Mouse (Mus musculus): Measurements from ENCODE around the gene Fhl2.
A peak's percentile ranks its signal among the peaks of the same experiment; 100 is the strongest.

Fhl2 gene

GRCm38 (mm10) chr1:43112882-43113281 is 83.9 kb downstream of the Fhl2 start:
- DNase-seq (ENCODE audit: extremely low spot score) = peak; percentile 26

- peak; percentile 32 for DNase-seq (ENCODE audit: extremely low spot score)
Observed at GRCm38 (mm10) chr1:43110556-43110955, 86.2 kb downstream of the Fhl2 start.

DNA sequence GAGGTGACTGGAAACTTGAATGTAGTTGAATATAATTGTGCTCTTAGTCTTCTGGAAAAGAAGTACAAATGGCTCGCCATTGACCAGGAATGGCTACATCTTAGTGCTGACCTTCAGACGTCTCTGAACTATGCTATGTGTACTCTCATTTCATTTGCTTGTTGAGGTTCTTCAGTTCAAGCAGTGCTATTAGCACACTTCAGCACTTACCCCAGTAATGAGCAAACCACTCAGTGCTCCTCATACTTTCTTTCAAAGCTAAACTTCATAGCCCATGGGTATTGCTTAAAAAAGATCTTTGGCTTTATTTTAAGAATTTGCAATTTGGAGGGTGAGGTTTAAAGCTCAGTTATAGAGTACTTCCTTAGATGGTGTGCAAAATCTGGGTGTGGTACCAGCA is 88.1 kb downstream of the Fhl2 start:
- DNase-seq (ENCODE audit: extremely low spot score) = no peak

DNA sequence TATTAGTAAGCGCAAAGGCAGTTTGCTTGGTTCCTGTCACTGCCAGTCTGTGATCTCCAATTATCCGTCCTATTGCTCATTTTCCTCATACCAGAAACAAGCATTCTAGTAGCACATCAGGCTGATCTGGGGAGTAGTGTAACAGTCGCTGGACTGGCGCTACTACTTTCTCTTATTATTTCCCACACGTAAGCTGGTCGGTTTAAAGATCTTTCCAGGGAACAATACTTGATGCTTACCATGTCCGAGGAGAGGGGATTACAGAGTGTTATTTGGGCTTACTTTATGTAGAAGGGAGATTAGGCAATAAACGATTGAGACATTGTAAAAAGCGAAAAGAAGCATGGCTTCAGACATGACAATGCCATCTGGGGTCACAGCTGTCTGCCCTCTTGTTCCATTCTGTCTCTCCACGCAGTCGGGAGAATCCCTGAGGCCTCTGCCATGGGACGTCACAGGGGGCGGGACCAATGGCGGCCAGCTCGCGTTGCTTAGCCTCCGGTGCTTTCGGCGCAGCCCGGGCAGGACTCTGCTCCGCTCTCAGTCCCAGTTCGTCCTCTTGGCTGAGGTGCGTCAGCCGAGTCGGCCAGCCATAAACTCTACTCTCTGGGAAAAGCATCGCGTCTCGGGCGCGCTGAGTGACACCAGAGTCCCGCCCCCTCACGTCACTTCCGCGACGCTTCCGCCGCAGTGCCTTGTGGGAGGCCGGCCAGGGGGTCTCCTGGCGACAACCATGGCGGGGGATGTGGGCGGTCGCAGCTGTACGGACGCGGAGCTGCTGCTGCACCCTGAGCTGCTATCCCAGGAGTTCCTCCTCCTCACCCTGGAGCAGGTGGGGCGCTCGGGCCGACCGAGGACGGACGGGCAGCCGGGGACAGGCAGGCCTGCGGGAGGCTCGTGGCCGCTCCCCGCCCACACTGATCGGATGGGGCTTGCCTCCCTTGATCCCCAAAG is 98.5 kb downstream of the Fhl2 start, which contains the start of the genes Tgfbrap1 and AI597479:
TSS of gene Tgfbrap1 (minus strand) at position 607 of the 954 bp plus-strand sequence.
TSS of gene AI597479 (plus strand) at position 680 of the 954 bp plus-strand sequence.
- DNase-seq (ENCODE audit: extremely low spot score) = peak; percentile 96

DNA sequence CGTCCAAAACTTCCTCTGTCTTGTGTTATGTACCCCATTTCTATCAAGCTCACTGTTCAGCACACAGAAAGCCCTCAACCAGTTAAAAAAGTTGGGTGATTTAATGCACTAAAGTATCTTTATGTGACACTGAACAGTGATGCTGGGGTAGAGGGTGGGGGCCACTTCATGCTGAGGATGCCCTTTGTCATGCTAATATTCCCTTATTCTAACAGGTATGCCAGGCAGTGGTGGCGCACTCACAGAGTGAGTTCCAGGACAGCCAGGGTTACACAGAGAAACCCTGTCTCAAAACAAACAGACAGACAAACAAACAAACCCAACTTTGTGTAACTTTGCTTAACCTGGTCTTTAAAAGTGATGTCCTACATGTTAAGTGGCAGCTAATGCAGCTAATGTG is 102.6 kb downstream of the Fhl2 start:
- DNase-seq (ENCODE audit: extremely low spot score) = no peak

- peak; percentile 77 for DNase-seq (ENCODE audit: extremely low spot score)
Observed at GRCm38 (mm10) chr1:43092056-43093015, 104.4 kb downstream of the Fhl2 start.

DNA sequence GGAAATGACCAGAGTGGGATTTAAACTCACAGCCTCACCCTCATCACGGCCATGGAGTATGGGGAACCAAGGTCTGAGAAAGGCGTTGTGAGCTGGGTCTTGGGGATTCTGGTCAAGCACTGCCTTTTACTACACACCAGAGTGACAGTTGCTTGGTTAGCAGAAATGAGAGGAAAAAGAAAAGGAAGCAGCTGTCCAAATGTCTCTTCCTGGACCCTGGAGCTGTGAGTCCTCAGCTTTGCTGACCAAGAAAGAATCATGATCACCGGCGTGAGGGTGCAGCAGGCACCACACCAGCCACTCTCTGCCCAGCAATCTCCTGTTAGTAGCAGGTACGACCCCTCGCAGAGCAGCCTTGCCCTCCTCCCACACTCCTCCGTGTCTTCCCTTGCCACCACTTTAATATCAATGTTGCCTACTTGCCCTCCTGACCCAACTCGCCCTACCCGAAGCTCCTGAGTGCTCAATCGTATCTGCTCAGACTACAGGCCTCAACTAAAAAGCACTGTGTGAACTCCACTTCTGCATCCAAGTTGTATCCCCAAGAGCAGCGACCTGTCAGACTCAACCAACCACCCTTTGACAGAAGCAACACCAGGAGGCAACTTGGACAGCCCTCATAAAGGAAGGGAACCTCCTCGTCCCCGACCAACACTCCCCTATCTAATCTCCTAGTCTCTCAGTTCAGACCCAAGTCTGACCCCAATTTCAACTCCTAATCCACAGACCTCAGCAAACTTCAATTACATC is 105.3 kb downstream of the Fhl2 start:
- DNase-seq (ENCODE audit: extremely low spot score) = no peak

DNA sequence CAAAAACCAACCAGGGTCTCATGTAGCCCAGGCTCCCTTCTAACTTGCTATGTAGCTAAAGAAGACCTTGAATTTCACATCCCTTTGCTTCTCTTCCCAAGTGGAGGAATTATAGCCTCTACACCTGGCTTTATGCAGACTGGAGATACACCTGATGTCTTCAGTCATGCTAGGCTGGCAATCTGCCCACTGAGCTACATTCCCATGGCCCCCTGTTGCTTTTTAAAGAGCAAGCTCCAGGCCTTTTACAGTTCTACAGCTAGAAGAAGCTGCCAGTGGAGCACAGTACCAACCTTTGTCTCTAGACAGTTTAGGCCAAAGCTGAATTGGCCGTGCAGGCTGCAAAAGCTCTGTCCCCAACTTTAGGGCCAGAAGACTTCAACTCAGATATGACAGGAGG is 106.4 kb downstream of the Fhl2 start:
- DNase-seq (ENCODE audit: extremely low spot score) = no peak

- DNase-seq (ENCODE audit: extremely low spot score) = no peak
Observed at GRCm38 (mm10) chr1:43082946-43083345, 113.8 kb downstream of the Fhl2 start.

GRCm38 (mm10) chr1:43078124-43078523 is 118.7 kb downstream of the Fhl2 start:
- DNase-seq (ENCODE audit: extremely low spot score) = no peak

GRCm38 (mm10) chr1:43074791-43075190 is 122.0 kb downstream of the Fhl2 start:
- DNase-seq (ENCODE audit: extremely low spot score) = no peak

Measured in embryo, embryonic 9.5 days (tissue).